Mouse (Mus musculus) embryonic fibroblast, embryonic 13.5 days (primary cell): ENCODE measurements around the gene Rab19.
"Not testable (repeated sequence)": the region's sequence is repeated elsewhere in the genome, so short reads cannot be mapped to it uniquely, and the experiment has no call there.

Source experiments
- CTCF ChIP-seq: IDR thresholded peaks from 2 replicates; pipeline ENCODE4 v1.5.1; 2011; ENCODE audit warnings: mild to moderate bottlenecking, control low read depth, low read length, moderate library complexity, borderline replicate concordance; ENCODE audit not compliant: insufficient read depth
- POLR2A ChIP-seq: IDR thresholded peaks from 2 replicates; pipeline ENCODE4 v1.6.1; 2011; ENCODE audit warnings: low read depth, mild to moderate bottlenecking, control low read depth, low read length, moderate library complexity

DNA sequence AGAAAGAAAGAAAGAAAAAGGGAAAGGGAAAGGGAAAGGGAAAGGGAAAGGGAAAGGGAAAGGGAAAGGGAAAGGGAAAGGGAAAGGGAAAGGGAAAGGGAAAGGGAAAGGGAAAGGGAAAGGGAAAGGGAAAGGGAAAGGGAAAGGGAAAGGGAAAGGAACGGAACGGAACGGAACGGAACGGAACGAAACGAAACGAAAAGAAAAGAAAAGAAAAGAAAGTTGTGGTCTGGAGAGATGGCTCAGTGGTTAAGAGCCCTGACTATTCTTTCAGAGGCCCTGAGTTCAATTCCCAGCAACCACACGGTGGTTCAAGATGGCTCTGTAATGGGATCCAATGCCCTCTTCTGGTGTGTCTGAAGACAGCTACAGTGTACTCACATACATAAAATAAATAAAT is 21.8 kb upstream of the Rab19 start:
- not testable (repeated sequence) for TF ChIP-seq POLR2A, CTCF
